Mouse (Mus musculus): Measurements from ENCODE around the gene 2900026A02Rik.

GRCm38 (mm10) chr5:113196916-113197794, 23.9 kb downstream of the 2900026A02Rik start:
- TF ChIP-seq CTCF (IDR thresholded peaks at IDR 0.05; ENCODE audit: borderline replicate concordance, extremely low read depth, insufficient read depth, insufficient read length) (no peak), POLR2A (IDR thresholded peaks at IDR 0.05; ENCODE audit: borderline replicate concordance, extremely low read depth, insufficient read depth, insufficient read length, poor library complexity, severe bottlenecking) (no peak)

Measured in brain, embryonic 14.5 days (tissue).